Mouse (Mus musculus) heart, adult 8-10 months (tissue): ENCODE measurements at regions not wholly inside any gene's neighbourhood (a gene's known extent, or its start where the extent isn't known, plus 50 kb on each side); places are given as distances from the start of the nearest gene placed in this dataset.

Experiments
- DNase-seq: peaks from one replicate; pipeline ENCODE4 v3.0.0; 2022; ENCODE audit warnings: low spot score

DNA sequence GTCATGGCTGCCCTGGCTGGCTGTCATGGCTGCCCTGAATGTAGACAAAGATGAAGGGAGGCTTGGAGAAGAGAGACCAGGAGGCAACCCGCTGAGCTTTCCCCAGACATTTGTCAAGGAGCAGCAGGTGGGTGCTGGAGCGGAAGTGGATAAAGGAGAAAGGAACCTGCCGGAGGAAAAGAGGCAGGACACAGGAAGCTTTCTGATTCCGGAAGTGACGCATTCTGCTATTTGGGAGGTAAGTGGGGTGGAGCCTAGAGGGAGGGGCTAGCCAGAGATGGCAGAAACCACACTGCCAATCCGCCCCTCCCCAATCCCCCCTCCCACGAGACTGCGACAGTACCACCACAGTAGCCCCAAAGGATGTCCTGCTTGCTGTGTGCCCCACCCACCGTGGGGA, 80.1 kb downstream of the Gm572 start:
- no peak for DNase-seq

DNA sequence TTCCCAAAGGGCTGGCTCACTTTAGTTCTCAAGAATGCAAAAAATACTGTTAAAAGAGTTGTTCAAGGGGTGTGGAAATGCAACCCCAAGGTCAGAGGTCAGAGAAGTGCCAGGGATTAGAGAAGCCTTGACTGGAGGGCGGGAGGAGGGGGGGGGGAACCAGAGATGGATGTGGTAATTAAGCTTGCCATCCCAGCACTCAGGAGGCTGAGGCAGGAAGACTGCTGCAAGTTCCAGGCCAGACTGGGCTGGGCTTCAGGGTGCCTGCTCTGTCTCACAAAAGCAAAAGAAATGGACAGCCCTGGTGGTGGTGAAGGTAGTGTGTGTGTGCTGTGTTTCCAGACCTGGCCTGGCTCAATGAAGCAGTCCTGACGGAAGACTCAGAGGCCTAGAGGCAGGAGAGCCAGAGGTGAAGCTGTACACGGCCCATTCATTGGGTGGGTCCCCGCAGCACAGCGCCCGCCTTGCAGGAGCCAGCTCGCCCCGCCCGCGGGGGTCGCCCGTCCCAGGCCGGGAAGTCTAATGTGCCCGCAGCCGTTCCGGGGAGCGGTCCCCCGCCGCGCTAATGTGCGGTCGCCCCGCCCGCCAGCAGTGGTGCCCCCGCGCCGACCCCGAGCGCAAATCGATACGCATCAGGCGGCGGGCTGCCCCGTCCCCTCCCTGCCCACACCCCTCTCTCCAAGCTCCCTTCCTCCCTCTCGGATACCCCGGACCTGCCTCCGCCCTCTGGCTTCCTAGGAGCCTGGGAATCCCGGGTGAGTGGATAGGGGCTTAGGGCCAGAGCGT, 80.1 kb upstream of the Casz1 start:
- DNase-seq, result no peak

DNA sequence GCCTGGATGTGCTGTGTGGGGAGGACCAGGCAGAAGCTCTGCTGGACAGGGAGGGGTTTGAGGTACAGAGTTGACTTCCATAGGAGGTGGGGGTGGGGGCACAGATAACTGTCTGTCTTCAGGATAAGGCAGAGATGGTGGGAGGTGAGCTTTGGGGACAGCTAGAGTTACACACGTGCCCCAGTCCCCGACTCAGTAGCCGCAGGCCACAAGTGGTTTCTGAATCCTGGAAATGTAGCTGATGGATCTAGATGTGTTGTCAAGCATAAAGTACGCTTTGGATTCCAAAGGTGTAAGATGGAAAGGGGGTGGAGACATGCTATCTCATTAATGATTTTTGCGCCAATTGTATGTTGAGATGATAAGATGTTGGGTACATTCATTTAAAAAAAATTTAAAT, 75.4 kb upstream of the Casz1 start:
- no peak for DNase-seq

GRCm38 (mm10) chr4:148731586-148731985, 72.6 kb upstream of the Casz1 start:
- DNase-seq, result no peak

- no peak for DNase-seq
These were observed 70.2 kb upstream of the Casz1 start for GRCm38 (mm10) chr4:148734061-148734460.

DNA sequence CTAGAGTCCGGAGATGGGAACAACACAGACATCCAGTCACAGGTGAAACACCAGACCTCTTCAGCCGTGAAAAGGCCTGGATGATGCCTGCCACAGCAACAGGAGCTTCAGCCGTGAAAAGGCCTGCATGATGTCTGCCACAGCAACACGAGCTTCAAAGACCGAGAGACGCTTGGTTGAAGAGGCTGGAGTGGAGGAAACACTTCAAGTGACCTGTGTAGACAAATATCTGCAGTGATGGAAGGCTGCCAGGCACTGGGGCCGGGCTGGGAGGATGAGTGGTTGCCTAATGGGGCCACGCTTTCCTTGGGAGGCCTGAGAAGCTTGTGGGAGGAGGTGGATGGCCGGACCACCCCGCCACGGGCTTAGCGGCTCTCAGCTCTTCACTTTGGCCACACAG, 69.7 kb upstream of the Casz1 start:
- DNase-seq, result no peak

DNA sequence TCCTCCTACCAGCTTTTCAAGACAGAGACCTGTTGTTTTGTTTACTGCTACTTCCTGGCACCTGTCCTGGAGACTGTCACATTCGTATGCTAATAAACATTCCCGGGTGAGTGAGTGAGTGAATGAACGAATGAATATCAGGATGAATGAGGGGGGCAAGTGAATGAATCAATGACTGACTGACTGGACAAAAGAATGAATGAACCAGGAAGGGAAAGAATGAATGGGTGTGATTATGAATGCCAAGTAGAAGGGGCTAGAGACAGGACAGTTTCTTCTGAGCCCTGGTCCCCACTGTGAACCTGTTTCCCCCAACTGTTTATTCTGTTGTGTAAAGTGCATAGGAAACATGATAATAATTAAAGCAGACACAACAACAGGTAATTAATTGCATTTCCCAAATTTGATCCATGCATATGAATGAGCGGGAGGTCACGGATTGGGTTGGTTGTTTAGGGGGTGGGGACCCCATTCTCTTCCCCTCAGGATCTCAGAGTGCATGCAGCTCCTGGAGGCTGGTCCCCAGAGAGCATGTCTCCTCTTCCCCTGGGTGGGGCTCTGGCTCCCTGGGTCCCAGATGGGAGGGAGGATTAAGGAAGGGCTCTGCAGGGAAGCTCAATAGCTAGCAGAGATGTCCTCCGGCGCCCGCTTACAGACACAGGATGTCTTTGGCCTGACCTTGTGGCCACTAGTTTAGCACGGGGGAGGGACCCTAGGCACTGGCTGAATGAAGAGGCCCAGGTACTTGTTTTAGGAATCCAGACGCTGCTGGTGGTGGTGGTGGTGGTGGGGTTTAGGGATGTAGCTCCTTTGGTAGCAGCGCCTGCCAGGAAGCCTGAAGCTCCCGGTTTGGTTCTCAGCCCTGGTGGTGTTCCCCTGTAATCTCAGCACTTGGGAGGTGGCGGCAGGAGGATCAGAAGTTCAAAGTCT, 65.4 kb upstream of the Casz1 start:
- no peak for DNase-seq

- DNase-seq, result peak; percentile 50
These were observed 61.4 kb upstream of the Casz1 start for GRCm38 (mm10) chr4:148742549-148743413.

- no peak for DNase-seq
These were observed 60.8 kb upstream of the Casz1 start for GRCm38 (mm10) chr4:148743414-148743844.

GRCm38 (mm10) chr4:148744053-148744452, 60.2 kb upstream of the Casz1 start:
- DNase-seq, result no peak

DNA sequence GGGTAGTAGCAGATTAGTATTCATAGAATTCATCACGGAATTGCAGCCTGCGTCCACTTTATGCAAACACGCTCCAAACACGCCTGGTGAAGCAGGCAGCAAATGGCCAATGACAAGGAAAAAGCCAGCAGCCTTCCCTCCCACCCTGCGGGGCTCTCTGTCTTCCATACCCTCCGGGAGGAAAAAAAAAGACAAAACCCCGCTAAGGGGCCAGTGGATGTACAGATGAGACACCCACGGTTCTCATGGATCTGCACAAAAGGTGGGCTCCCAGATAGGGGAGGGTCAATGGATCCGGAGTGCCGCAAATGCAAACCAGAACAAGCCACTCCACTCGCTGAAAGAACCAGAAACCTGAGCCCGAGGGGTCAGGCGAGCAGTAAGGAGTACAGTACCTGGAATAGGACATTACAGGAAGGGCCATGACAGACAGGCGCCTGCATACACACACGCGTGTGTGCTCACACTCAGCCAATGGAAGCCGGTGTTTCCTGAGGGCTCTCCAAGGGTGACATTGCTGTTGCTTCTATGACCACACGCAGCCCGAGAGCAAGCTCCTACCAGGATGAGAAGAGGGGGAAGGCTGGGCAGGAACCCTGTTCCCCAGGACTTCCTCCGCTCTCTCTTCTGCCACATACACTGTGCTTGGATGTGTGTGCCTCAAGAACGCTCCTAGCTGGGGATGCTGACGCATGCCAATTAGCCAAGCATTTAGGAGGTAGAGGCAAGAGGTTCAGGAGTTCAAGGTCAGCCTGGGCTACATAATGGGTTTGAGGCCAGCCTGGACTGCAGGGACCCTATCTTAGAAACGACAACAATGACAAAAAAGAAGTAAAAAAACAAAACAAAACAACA, 57.5 kb upstream of the Casz1 start:
- no peak for DNase-seq

DNA sequence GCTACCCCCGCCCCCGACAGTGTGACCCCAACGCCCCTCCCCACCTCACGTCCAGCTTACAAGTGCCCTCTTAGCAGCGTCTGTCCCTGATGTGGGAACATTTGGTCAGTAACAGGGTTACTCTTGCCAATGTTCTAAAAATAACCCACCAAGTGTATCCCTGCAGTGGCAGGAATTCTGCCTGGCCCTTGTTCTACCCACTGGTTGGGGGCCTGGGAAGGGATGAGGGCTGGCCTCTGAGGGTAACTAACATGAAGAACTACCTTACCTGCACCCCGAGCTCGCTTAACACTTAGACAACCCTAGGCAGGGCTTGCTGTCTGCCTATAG, 56.9 kb upstream of the Casz1 start:
- DNase-seq, result peak; percentile 53

DNA sequence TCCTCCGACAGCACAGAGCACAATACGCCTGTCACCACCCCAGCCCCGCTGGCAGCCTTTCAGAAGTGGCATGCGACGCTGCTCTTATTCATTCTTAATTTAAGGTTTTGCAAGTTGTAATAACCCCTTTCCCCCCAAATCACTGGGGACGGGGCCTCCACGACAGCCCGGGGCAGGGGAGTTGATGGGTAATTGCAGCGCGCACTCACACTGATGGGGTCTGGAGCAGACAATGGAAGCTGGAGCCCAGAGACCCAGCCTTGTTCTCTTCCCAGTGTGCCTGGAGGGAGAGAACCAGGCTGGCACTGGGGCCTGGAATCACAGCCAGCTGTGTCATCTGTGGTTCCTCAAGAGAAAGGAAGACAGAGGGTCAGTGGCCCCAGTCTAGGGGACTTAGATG, 54.2 kb upstream of the Casz1 start:
- no peak for DNase-seq

- DNase-seq, result no peak
These were observed 52.6 kb upstream of the Casz1 start for GRCm38 (mm10) chr4:148751591-148751990.

DNA sequence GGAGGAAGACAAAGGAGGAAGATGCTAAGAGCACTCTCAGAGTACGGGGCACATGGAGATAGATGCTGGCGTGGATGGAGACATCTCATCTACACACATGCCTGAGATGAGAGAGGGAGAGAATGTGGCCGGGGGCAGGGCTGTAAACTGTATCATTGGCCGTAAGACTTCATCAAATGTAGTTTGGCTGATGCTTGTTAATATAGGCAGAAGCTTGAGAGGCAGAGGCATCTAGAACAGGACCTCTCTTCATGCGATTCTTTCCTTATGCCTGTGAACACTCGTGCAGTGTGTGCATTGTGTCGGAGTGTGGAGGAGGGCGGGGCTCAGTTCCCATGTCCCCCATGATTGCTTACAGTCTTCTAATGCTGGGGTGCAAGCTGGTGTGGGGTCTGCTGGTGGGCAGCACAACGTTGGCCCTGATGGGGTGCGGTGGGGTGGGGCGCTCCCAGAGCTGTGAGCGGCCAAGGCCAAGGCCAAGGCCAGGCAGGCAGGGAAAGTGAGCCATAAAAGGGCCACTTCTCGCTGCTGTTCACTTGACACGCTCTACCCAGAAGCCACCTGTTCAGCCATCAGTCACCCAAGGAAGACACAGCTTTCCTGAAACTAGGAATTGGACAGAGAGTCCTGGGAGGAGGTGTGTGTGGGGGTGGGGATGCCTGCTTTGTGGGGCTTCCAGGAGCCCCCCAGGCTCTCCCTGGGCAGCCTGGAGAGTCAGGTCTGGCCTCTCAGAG, 51.7 kb upstream of the Casz1 start:
- DNase-seq, result no peak

- no peak for DNase-seq
These were observed 51.0 kb upstream of the Casz1 start for GRCm38 (mm10) chr4:148753143-148753798.

DNA sequence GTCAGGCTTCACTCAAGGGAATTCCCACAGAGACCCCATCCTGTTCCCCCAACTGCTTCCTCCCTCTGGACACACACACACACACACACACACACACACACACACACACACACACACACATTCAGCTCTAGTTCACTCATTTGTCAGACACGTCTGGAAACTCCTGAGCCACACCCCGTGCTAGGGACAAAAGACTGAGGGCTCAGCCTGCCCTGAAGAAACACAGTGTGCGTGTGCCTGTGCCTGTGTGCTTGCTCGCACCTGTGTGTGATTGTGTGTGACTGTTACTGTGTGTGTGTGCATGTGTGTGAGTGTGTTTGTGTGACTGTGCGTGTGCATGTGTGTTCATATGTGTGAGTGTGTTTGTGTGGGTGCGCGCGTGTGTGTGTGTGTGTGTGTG, 50.4 kb upstream of the Casz1 start:
- no peak for DNase-seq
